Mouse (Mus musculus): ENCODE measurements around the gene Trappc5. TPM values are rescaled to one million over a fixed set of nuclear protein-coding genes. Genes with fewer than 3 reads are reported as not detected.

Trappc5 gene
- total RNA-seq (2022) = 10 to 100 TPM; 19.9 to 23.0 (median 20.6) TPM

DNA sequence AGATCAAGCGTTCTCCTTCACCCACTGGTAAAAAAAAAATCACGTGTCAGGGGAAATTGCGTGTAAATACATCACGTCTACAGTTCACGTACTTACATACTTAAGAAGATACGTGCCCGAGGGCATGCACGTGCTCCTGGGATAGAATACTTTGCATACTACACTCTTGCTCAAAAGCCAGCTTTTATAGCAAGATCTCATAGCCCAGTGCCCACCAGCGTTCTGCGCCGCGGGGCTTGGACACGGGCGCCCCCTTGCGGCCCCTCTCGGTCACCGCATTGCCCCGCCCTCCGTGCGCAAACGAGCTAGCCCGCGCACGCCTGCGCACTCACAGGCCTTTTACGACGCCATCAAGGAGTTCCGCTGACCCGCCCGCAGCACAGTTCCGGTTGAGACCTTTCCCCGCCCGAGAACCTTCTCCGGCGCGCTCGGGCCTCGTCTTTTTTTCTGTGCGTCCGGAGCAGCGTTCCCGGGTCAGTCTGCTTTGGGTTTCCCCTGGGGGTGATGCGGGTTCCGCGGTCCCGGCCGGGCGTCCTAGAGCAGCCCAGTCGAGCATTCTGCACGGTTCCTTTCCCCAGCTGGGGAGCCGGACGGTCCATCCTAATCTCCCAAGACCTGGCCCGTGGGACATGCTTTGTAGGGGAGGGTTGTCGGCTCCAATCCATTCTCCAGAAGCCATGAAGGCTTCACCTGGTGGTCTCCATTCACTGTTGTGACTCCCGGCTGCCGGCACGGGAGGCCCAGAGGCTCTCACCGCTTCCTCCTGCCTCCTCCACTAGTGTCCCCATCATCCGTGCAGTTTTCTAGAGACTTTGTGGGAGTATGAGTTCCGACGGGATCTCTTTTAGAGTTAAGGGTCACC lies at the start of gene Trappc5:
Trappc5 (plus strand) TSS at position 169 of the 862 bp plus-strand sequence.
- DNase-seq (ENCODE audit: low spot score) = peak; percentile 93

- DNase-seq (ENCODE audit: low spot score) = no peak
These were observed 49.1 kb upstream of the Trappc5 start for GRCm38 (mm10) chr8:3626971-3627370.

DNA sequence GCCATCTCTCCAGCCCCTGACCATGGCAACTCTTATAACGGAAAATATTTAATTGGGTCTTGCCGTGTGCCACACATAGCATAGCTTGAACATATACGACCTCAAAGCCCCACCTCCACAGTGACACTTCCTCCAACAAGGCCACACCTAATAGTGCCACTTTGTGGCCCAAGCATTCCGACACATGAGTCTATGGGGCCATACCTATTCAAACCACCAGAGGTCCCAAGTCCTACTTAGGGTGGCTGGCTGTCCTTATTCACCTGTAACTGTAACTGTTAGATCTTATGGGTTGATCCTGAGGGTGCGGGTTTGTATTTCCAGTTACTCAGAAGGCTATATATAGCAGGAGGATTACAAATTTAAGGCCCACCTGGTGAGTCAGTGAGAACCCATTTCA lies 48.1 kb upstream of the Trappc5 start:
- DNase-seq (ENCODE audit: low spot score) = no peak

- no peak for DNase-seq (ENCODE audit: low spot score)
These were observed 45.2 kb upstream of the Trappc5 start, which contains the start of gene Stxbp2 for GRCm38 (mm10) chr8:3630647-3631477. Stxbp2 (plus strand) TSS chr8:3630955.

DNA sequence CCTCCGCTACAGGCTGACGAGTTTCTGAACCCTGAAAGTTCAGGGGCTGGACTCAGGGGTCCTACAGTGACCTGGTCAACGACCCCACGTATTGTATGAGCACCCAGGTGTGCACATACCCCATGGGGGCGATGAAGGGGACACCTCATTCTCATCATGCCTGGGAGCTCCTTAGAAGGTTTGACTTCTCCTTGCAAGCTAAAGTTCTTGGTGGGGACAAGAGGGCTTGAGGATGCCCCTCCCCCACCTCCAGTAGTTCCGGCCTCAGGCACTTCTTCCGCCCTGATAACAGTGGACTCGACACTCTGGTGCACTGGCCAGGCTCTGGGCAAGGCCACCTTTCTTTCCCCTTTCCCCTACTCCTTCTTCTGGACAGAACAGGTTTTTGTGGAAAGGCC lies 44.6 kb upstream of the Trappc5 start:
- DNase-seq (ENCODE audit: low spot score) = no peak

DNA sequence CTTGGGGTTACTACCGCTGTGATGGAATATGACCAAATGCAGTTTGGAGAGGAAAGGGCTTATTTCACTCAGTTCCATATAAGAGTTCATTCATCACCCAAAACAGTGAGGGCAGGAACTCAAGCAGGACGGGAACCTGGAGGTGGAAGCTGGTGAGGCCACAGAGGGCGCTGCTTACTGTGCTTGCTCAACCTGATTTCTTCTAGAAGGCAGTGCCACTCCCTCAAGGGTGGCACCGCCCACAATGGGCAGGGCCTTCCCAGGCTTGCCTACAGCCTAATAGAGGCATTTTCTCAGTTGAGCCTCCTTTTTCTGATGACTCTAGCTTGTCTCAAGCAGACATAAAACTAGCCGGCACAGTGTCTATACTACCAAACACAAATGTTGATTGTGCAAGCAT lies 30.3 kb upstream of the Trappc5 start:
- no peak for DNase-seq (ENCODE audit: low spot score)

GRCm38 (mm10) chr8:3646824-3647531 lies 29.1 kb upstream of the Trappc5 start:
- no peak for DNase-seq (ENCODE audit: low spot score)

- no peak for DNase-seq (ENCODE audit: low spot score)
These were observed 28.5 kb upstream of the Trappc5 start for GRCm38 (mm10) chr8:3647561-3647960.

- no peak for DNase-seq (ENCODE audit: low spot score)
These were observed 27.8 kb upstream of the Trappc5 start for GRCm38 (mm10) chr8:3648268-3648667.

DNA sequence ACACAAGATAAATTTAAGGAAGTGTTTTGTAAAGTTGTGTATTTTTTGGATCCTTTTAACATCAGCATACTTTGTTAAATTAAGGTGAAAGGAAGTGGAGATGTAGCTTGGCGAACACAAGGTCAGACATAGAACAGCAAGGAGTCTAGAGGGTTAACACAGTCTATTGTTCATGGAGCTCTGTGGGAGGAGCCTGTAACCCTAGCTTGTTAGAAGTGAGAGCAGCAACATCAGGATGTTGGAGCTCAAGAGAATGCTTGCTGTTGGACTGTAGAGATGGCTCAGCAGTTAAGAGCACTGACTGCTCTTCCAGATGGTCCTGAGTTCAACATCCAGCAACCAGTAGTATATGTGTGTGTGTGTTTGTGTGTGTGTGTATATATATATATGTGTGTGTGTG lies 27.1 kb upstream of the Trappc5 start:
- no peak for DNase-seq (ENCODE audit: low spot score)

DNA sequence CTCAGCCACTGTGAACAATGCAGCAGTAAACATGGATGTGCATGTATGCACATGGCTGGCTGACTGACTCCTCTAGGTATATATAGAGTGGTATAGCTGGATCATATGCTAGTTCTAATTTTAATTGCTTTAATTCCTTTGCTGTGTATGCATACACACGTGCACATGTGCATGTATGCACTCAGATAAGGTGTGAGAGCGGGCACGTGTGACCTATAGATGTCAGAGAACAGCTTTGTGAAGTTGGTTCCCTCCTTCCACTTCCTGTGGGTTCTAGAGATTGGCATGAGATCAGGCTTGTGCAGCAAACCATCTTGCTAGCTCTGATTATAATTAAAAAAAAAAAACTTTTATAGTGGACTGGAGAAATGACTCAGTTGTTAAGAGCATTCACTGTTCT lies 23.3 kb upstream of the Trappc5 start:
- DNase-seq (ENCODE audit: low spot score) = no peak

DNA sequence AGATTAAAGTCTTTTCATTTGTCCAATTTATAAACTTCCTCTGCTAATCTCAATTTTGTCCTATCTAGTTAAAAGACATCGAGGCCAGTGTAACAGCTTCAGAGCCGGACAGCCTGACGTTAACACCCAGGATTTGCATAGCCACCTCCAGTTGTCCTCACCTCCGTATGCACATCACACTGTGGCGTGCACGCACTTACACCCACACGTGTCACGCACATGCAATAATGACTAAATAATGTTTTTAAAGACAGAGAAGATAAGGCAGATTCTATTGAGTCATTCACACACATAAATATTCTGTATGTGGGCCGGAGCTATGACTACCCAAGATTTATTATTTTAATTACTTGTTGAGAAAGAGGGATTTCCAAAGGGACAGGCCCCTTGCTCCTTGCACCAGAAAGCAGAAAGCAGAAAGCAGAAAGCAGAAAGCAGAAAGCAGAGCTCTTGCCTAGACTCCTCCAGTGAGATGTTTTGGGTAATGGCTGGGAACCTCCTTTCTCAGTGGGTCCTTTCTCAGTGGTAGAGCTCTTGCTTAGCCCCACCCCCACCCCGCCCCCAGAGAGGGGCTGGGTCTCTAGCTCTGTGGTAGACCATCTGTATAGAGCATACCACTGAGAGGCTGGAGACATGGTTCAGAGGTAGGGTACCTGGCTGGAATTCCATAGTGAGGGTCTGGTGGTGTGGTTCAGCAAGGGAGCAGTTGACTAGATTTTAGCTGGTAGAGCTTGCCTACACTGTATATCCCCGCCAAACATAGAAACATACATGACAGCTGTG lies 21.2 kb upstream of the Trappc5 start:
- no peak for DNase-seq (ENCODE audit: low spot score)

DNA sequence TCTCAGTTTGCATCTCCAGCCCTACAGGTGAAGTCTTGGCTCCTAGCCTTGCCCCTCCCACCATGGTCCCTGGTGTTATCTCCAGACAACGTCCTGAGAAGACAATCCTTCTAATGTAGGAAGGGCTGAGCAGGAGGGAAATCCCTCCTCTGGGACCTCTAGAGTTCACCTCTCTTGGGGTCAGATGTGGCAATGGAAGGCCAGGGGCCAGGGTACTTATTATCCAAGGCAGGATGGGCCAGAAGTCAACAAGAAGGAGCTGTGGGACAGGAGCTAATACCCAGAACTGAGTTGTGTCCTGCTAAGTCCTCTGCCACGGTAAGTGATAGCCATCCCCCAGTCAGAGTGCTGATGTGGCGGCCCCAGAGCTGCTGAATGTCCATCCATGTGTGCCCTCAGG lies 20.6 kb upstream of the Trappc5 start, which contains the start of gene Retn:
Retn (plus strand) TSS at position 245 of the 400 bp plus-strand sequence.
- no peak for DNase-seq (ENCODE audit: low spot score)

- no peak for DNase-seq (ENCODE audit: low spot score)
These were observed 19.2 kb upstream of the Trappc5 start for GRCm38 (mm10) chr8:3656725-3657381.

DNA sequence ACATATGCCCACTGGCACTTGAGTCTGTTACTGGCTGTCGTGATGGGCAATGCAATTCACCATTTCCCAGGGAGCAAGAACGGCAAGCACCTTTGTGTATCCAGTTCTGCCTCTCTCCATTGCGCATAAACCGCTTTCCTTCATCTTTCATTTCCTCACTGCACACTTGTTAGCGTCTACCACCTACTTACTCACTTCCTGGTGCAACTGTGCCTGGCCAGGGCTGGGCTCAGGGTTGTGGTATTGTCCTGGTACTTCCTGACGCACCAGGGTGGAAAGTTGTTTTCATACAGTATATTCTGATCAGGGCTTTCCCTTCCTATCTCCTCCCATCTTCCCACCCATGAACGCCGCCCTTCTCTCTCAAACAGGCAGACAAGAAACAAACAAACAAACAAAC lies 15.2 kb upstream of the Trappc5 start:
- no peak for DNase-seq (ENCODE audit: low spot score)

DNA sequence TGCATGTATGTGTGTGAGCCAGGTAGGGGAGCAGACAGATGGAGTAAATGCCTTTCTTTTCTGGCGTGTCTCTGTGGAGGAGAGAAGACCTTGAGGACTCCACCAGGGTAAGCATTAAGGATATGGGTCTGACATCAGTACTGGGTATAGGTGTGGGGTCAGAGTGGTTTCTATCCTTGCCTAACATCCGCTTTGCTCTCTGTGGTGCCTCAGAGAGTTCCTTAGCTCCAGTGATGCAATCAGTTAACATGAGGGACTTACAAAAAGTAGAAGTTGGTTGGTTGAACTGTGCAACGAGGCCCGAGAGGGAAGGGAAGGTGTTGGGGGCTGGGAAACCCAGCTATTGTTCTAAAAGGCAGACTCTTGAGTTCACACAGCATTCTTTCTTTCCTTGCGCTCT lies 11.7 kb upstream of the Trappc5 start:
- no peak for DNase-seq (ENCODE audit: low spot score)

DNA sequence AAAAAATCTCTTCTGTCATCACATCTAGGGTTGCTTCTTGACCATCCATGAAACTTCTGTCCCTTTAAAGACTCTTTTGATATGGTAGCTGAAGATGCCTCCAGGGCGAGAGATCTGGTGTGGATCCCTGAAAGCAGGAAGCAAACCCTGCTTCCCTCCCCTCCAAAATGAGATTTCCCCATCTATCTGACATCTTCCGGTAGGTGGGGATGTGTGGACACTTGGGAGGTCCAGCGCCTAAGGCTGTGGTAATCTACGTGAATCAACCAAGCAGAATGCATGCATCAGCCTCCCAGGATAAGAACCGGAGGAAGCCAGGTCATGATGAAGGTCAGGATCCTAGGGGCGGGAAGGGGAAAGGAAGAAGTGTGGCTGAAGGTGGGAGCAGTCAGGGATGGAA lies 10.6 kb upstream of the Trappc5 start, which contains the start of gene Mcemp1:
Mcemp1 (plus strand) TSS at position 248 of the 400 bp plus-strand sequence.
- no peak for DNase-seq (ENCODE audit: low spot score)

DNA sequence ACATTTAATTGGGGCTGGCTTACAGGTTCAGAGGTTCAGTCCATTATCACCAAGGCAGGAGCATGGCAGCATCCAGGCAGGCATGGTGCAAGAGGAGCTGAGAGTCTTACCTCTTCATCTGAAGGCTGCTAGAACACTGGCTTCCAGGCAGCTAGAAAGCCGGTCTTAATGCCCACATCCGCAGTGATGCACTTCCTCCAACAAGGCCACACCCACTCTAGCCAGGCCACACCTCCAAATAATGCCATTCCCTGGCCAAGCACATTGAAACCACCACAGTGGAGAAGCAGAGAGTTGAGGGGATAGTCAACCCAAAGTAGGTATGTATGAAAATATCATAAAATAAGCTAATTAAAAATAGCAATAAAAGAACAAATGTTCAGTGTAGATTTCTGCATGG lies 5.7 kb upstream of the Trappc5 start:
- no peak for DNase-seq (ENCODE audit: low spot score)

DNA sequence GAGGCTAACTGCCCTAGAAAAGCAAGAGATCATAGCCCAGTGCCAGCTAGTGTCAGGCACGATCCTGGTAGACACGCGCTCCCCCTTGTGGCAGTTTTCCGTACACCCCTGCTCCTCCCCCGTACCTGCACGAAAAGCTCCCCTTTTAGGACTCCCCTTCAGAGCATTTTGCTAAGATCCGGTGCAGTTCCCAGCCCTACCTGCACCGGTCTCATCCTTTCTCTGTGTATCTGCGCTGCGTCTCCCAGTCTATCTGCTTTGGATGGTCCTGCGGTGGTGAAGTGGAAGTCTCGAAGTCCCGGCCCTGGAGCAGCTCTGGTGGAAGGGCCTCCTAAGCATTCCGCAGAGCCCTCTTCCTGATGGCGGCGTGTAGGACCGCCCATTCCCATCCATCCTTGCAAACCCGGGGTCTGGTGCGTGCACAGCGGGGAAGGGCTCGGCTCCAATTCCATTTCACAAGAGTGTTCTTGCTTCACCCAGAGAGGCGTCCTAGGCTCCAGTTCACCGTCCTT lies 4.1 kb upstream of the Trappc5 start, which contains the start of gene Fcor:
Fcor (minus strand) TSS at position 383 of the 512 bp plus-strand sequence.
- peak; percentile 78 for DNase-seq (ENCODE audit: low spot score)

- DNase-seq (ENCODE audit: low spot score) = no peak
These were observed 1.4 kb upstream of the Trappc5 start for GRCm38 (mm10) chr8:3674671-3675070.
